Mouse (Mus musculus): Measurements from ENCODE around the gene Gm17387. TPM values are rescaled to one million over a fixed set of nuclear protein-coding genes. Genes with fewer than 3 reads are reported as not detected.

Gm17387 gene
- total RNA-seq, 2 experiments from 2014 or later, result not detected

DNA sequence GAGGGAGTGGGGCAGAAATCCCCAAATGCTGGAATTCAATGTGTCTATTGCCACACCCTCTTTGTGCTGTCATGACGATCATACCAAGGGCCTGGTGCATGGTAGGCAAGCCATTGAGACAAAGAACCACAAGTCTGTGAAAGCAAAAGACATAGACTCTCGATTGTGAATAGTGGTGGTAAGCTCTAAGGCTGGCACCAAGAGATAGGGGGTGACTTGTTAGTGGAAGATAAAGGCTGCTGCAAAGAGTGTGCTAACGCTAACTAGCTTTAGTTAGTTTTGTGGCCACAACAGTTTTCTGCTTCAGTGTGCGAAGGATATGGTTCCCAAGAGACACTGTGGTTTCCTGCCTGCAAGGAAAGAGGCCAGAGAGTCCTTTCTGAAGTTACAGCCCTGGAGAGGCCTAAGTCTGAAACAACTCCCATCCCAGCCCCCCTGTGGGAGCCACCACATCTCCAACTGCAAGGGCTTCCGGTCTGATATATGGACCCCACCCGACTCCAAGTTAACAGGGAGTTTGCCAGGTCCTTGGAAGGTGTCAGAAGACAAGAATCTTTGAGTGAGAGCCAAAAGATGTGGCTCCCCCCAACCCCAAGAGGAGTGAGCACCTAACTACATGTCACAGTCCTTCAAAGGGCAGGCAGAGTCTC, 18.1 kb downstream of the Gm17387 start:
- ATAC-seq (replicated peaks; ENCODE audit: poor library complexity), result peak; percentile 71

DNA sequence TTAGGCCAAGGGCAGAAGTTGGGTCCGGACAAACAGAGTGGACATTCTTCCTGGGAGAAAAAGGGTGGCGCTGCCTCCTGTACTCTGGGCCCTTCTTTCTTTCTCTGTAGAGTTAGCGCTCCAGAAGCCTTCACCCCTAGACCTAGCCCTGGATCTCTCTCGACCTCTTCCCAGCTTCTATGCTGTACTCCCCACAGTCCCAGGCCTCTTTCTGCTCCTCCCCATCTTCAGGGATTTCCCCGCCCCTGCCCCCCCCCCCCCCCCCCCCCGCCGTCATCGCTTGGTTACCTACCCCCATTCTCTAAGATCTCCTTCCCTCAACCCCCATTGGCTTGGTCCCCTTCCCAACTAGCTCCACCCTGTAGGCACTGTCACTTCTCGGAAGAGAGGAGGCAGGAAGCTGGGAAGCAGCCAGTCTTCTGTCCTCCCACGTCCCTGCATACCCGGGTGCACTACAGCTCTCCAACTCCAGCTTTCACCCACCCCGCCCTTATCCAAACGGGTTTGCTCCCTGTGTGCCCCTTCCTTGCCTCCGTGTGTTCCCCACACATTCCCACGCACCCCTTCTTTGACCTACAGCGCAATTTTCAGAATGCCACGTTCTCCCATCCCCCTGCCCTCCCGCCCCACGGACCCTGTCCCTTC, 18.8 kb downstream of the Gm17387 start:
- ATAC-seq (replicated peaks; ENCODE audit: poor library complexity), result no peak

DNA sequence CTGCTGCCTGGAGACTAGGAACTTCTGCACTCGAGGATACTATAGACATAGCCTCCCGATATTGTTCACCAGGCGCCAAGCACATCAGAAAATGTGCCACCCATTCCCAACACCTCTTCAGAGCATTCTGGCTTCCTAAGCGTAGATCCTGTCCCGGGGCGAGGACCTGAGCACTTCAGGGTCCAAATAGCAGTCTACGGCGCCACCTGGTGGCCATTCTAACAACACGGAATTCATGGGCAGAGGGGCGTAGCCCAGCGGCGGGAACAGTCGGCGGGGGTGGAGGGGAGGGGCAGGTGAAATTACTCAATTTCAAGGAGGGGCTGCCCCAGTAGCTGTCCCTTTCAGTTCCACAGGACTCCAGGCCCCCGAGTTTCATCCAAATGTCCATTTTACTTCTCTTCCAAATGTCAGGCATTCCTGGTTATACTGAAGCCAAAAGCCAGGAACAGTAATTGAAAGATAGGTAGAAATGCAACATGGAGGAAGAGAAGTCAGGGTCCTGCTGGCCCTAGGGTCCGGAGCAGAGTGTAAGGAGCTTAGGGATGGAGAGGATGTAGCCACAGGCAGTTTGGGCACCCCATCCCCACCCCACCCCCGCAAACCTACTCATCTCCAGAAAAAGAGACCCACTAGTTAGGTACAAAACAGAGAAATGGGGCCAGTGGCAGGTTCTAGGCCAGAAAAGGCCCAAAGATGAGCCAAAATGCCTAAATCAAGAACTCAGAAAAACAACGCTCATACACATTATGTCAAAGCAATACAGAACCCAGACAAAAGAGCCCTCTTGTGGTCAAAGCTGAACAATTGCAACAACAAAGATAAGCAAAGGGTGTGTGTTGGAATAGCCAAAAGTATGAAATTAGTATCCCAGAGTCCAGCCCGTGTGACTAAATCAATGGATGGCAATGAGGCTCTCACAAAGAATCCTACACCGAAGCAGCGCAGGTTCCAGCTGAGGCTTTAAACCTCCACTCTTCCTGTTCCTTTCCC, 19.6 kb downstream of the Gm17387 start:
- ATAC-seq (replicated peaks; ENCODE audit: poor library complexity), result peak; percentile 70

DNA sequence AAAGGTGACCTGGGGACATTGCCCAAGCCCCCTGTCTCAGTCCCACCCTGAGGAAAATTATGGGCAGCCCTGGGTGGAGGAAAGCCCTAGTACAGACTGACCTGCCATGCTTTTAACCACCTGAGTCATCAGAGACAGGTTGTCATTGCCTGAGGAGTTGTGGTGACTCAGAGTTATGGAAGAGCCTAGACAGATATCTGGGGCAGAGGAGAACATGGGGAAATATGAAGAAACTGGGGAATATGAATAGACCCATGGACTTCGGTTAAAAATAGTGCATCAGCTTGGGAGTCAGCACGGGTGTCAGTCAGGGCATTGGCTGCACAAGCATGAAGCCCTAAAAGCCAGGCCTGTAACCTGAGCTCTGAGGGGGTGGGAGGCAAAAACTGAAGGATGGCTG, 20.4 kb downstream of the Gm17387 start:
- no peak for ATAC-seq (replicated peaks; ENCODE audit: poor library complexity)

DNA sequence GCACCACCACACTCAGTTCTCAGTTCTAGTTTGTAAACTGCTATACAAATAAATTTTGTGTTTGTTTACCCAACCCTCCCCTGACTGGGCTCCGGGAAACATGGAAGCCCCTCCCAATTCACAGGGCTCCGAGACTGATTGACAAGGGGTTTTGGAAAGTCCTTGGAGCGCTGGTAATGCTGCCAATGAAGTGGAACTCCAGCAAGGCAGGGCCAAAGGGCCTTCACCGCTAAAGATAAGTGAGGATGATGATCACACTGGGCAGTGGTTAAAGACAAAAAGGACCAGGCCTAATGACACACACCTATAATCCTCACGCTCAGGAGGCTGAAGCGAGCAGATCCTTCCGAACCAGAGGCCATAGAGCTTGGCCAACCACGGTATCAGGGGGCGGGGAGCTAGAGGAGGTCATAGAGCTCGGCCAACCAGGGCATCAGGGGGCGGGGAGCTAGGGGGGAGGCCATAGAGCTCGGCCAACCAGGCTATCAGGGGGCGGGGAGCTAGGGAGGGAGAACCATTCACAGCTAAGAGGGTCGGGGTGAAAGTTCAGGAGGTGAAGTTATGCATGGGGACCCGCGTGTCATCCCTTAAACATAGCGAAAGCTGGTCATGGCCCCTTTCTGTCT, 22.2 kb downstream of the Gm17387 start:
- ATAC-seq (replicated peaks; ENCODE audit: poor library complexity), result no peak

DNA sequence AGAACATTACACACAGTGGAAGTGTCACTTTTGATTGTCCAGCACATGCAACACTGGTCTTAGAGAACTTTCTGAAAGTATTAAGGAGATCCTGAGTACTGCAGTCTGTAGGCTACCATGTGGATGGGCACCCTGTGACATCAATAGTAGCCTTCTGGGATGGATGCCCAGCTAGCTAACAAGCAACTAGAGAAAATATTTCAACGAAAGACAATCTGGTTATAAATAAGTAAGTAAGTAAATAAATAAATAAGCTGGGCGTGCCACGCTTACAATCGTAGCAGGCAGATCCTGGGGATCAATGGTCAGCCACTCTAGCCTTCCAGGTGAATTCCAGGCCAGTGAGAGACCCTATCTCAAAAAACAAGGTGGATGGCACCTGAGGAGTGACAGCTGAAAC, 23.1 kb downstream of the Gm17387 start:
- no peak for ATAC-seq (replicated peaks; ENCODE audit: poor library complexity)

DNA sequence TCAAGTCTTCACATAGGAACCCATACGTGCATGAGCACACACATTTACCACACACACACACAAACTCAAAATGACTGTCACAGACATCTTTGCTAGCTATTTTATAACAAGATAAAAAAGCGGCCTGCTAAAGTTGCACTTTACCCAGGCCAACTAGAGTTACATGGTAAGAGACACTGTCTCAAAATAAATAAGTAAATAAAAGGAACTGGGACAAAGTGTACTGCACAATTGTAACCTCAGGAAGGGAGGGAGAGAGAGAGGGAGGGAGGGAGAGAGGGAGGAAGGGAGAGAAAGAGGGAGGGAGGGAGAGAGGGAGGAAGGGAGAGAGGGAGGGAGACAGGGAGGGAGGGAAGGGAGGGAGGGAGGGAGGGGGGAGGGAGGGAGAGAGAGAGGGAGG, 23.5 kb downstream of the Gm17387 start:
- ATAC-seq (replicated peaks; ENCODE audit: poor library complexity), result no peak

DNA sequence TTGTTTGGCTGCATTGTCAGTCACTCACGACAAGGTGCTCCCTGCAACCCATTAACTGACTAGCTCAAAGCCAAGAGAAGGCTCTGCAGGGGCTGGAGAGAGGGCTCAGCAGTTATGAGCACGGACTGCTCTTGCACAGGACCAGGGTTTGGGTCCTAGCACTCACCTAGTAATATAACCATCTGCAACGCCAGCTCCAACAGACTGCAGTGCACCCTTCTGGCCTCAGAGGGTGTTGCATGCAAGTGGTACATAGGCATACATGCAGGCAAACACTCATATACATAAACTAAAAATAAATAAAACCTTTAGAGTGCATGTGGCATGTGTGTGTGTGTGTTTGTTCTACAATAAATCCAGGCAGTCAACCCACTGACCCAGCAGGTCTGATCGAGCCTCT, 26.9 kb downstream of the Gm17387 start:
- ATAC-seq (replicated peaks; ENCODE audit: poor library complexity), result no peak

DNA sequence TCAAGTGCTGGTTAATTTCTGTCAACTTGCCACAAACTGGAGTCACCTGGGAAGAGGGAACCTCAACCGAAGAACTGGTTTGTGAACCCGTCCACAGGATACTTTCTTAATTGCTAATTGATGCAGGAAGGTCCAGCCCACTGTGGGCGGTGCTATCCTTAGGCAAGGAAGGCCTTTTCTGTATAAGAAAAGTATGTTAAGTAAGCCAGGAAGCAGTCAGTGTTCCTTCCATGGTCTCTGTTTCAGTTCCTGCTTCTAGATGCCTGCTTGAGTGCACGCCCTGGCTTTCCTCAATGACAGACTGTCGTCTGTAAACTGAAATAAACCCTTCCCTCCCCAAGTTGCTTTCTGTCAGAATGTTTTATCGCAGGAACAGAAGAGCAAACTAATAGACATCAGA, 28.0 kb downstream of the Gm17387 start:
- ATAC-seq (replicated peaks; ENCODE audit: poor library complexity), result peak; percentile 68

DNA sequence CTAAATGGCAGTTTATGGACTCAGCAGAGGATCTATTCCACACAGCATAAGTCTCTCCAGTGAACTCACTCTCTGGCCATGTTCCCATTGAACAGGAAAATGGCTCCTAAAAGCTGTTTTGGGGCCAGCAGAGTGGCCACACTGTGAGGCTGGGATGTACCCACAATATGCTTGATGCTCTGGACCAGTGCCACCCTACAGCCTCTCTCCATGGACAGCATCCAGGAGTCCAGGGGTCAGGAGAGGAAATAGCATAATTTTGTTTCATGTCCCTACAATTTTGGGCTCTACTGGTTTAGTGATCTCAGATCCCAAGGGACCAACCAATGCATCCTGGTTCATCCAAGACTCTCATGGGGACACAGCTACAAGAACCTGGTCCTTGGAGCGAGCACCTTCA, 28.6 kb downstream of the Gm17387 start:
- ATAC-seq (replicated peaks; ENCODE audit: poor library complexity), result no peak

DNA sequence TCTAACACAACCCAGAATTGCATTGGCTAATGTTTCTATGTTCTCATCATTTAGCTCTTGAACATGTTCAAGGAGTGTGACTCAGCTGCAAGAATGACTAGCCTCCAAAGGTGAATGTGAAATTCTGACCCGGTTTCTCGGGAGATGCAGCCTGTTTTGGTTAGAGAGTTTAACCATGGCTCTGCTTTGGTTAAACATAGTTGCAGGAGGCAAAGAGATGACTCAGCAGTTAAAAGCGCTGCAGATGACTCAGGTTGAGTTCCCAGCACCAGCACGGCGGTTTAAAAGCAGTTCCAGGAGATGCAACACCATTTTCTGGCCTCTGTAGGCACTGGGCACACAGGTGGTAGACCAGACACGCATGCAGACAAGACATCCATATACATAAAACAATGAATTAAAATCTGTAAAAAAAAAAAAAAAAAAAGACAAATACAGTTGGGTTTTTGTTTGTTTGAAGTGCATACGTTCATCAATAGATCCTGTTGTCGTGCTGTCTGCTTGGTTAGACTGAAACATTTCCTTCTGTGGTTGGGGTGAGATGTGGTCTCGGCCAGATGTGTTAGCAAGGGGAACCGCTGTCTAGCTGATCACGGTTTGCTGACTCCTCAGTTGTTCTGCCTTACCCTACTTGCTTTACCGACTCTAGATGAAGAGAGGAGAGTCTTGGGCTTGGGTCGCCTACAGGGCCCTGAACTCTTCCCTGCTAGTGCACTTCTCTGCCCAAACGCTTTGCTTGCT, 29.8 kb downstream of the Gm17387 start:
- no peak for ATAC-seq (replicated peaks; ENCODE audit: poor library complexity)

DNA sequence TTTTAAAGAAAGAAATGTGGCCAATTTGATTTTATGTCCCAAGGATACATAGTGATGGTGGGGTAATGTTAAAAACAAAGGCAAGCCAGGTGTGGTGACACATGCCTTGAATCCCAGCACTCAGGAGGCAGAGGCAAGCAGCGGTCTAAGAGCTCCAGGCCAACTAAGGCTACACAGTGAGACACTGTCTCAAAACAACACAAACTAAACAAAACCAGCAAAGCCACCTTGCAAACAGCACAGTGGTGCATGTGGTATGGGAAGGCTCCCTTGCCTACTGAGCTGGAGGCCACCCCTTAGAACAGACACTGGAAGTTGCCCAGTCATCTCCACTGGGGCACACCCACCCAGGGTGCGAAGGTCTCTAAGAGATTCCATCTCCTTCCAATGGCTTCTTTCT, 31.0 kb downstream of the Gm17387 start:
- no peak for ATAC-seq (replicated peaks; ENCODE audit: poor library complexity)

DNA sequence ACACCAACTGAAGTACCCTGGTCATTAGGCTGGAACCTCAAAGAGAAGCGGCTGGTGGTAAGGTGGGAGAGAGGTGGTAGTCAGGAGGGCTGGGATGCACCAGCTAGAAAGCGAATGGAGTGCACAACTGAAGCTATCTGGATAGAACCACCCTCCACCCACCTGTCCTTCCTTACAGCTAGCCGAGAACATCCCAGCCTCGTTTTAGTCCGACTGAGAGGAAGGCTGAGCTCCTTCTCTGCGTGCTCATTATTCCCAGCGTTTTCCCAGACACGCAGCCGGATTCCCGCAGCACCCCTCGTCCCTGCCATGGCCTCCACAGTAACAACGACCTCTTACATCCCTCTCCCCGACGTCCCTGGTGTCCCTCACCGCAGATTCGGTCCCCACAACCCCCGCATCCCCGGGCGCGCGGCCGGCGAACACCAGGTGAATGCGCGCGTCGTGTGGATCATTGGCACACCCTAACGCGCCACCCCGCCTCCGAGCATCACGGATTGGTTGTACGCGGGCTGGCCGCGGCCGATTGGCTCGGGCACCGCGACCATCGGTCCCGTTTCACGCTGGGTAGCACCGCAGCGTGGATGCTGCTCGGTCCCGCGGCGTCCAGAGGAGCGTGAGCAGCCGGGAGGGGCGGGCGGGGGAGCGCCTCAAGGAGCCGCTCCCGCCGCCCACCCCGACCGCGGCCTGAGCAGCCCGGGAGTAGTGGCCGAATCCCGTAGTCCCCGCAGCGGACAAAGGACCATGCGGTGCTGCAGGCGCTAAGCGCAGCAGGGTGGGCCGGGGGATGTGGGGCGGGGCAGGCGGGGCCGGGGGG, 31.7 kb downstream of the Gm17387 start, which contains the start of gene B4galnt4:
Gene B4galnt4 (plus strand): TSS at position 679 of the 817 bp plus-strand sequence.
- ATAC-seq (replicated peaks; ENCODE audit: poor library complexity), result peak; percentile 41

DNA sequence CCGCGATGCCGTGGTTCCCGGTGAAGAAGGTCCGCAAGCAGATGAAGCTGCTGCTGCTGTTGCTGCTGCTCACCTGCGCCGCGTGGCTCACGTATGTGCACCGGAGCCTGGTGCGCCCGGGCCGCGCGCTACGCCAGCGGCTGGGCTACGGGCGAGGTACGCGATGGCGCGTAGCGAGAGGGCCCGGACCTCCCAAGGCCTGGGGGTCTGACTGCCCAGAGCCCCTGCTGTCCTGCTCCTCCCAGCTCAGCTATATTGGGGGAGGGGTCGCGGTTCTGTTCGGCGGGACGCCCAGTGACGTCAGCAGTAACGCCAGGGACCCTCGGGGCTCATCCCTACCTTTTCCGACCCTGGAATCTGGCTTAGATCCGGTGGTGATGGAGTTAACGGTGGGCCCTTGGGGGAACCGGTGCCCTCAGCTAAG, 32.4 kb downstream of the Gm17387 start:
- no peak for ATAC-seq (replicated peaks; ENCODE audit: poor library complexity)

DNA sequence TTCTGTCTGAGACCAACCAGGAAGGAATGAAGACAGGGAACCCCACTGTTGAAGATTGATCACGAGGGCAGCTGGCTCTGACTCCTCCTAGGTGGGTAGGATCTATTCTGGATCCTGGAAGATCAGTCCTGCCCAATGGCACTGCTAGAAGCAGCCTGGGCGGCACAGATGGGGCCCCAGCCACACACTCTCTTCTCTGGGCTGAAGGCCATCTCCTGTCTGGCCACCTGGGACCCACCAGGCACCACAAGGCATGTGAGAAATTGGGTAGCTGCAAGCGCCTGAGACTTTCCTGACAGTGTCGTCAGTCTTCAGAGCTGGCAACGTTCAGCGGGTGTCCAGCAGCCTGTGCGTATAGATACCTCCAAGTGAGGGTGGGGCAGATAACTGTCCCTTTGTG, 33.6 kb downstream of the Gm17387 start:
- no peak for ATAC-seq (replicated peaks; ENCODE audit: poor library complexity)

DNA sequence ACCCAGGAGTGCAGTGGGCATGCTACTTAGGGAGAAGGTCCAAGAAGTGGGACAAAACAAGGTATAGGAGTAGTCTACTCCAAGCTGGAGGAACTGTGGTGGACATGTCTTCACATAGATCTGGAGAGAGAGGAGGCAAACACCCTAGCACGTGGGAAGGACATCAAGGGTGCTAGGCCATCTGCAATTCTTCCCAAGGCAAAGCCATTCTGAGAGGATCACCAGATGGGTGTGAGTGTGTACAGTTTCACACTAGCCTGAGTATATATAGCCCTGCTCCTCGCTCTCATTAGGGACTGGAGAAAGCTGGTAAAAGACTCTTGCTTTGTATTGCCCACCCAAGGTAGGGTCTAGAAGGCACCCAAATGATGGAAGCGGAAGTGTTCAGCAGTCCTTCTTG, 34.4 kb downstream of the Gm17387 start:
- ATAC-seq (replicated peaks; ENCODE audit: poor library complexity), result no peak

DNA sequence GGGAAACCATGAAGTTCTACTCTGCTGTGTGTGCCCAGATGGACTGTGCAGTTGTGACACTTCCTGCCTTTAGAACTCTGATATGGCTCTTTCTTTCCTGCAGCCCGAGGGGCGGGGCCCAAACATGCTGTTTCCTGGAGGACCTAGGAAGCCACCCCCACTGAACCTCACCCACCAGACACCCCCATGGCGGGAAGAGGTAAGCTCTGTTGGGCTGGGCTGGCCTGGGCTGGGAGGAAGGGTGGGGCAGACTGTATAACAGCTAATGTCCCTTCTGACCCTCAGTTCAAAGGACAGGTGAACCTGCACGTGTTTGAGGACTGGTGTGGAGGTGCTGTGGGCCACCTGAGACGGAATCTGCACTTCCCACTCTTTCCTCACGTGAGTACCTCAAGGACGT, 35.2 kb downstream of the Gm17387 start:
- peak; percentile 64 for ATAC-seq (replicated peaks; ENCODE audit: poor library complexity)

DNA sequence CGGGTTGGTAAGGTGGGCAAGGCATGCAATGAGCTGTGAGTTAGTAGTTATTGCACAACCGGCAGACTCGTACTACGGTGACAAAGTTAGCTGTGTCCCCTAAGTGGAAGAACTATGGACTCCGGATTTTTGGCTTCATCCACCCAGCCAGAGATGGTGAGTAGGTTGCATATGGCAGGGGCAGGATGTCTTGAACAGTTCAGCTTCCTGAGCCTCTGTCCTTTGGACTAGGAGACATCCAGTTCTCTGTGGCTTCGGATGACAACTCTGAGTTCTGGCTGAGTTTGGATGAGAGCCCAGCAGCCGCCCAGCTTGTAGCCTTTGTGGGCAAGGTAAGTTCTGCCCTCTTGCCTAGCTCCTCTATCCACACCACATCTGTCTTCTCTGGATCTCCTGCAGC, 35.6 kb downstream of the Gm17387 start:
- peak; percentile 14; the same call in 1 of the 2 replicates for ATAC-seq (replicated peaks; ENCODE audit: poor library complexity)

DNA sequence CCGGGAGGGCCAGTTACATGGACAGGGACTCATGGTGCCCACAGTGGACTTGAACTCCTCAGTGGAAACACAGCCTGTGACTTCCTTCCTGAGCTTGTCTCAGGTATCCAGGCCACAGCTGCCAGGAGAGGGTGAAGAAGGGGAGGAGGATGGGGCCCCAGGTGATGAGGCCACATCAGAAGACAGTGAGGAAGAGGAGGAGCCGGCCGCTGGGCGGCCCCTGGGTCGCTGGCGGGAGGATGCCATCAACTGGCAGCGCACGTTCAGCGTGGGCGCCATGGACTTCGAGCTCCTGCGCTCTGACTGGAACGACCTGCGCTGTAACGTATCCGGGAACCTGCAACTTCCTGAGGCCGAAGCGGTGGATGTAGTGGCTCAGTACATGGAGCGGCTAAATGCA, 39.4 kb downstream of the Gm17387 start:
- no peak for ATAC-seq (replicated peaks; ENCODE audit: poor library complexity)

Measured in megakaryocyte progenitor cell, adult 5-6 weeks (primary cell).